Mouse (Mus musculus) right cerebral cortex, postnatal 10 days (tissue): ENCODE measurements at regions not wholly inside any gene's neighbourhood (a gene's known extent, or its start where the extent isn't known, plus 50 kb on each side); places are given as distances from the start of the nearest gene placed in this dataset.

Experiments
- DNase-seq, 2 experiments: peaks; one replicate each; pipeline ENCODE4 v3.0.0; 2021; ENCODE audit warnings: low spot score in 2 of 2

- DNase-seq, result no peak
These were observed 221.7 kb upstream of the Pde3a start for GRCm38 (mm10) chr6:141027353-141027752.

- no peak for DNase-seq
These were observed 221.3 kb upstream of the Pde3a start for GRCm38 (mm10) chr6:141027787-141028186.

DNA sequence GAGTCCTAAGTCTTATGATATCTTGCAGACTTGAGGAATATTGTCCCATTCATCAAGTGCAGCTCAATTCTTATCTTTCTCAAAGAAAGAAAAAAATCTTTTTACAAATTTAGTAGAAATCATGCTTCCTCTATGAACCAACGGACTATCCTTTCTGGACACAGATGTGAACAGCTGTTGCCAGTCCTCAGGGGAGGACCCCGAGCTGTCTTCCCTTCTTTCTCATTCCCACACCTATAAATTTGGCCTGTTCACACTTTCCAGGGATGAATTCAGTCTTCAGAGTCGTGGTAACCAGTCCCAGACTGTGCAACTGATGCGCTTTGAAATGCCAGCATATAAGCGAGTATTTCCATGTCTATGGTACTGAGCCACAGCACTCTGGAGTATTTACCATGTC, 214.2 kb upstream of the Pde3a start:
- no peak for DNase-seq

DNA sequence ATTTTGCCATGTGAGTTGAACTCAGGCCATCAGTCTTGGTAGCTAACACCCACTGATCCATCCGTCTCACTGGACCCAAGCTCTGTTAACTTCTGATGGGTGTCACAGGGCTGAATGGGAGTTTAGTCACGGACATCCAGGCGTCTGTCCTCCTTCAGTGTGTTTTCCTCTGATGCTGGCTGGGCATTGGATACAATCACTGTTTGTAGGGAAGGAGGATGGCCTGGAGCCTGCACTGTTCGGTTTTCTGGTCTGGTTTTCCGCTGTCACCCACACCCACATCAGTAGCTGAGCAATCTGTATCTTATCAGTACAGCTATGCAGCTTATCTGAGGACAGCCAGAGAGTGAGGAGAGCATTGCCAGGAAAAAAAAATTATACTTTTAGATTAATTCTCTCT, 207.7 kb upstream of the Pde3a start:
- DNase-seq, result no peak

DNA sequence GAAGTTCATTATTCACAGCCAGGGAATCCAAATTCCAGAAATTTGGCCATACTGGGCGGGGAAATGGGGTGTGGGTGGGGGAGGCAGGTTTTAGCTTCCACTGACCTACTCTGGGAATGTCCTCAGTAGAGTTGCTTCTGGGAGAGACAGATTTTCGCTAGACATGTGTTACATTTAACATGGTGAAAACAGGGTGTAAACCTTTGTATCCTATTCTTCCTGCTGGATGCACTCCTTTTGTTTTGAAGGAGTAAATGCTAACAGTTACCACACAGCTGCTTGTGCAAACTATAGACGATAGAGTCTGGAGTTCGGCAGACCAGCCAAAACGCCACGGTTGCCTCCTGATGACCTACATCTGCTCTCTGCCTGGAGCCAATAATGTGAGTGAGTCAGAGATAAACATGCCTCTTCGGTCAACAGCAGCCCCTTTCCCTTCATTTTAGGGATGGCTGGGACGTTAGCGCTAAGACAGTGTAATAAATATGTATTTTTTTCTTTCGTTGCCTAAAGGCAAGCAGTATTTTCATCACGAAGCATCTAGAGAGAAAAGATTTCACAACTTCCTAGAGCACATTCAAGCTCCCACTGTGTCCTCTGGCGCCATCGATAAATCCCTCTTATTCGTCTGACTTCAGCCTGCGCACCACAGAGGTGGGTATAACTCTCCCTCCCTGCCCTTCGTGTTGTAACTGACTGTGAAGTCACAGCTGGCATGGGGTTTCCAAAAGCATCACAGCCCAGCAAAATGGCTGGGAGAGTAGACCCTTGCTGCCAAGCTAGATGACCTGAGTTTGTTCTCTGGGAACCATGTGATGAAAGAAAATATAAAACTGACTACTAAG, 207.1 kb upstream of the Pde3a start:
- DNase-seq, result no peak

- no peak for DNase-seq
These were observed 200.8 kb upstream of the Pde3a start for GRCm38 (mm10) chr6:141048271-141048670.

GRCm38 (mm10) chr6:141050038-141050684, 198.9 kb upstream of the Pde3a start:
- DNase-seq, result no peak

- DNase-seq, result no peak
These were observed 195.0 kb upstream of the Pde3a start for GRCm38 (mm10) chr6:141054026-141054425.

DNA sequence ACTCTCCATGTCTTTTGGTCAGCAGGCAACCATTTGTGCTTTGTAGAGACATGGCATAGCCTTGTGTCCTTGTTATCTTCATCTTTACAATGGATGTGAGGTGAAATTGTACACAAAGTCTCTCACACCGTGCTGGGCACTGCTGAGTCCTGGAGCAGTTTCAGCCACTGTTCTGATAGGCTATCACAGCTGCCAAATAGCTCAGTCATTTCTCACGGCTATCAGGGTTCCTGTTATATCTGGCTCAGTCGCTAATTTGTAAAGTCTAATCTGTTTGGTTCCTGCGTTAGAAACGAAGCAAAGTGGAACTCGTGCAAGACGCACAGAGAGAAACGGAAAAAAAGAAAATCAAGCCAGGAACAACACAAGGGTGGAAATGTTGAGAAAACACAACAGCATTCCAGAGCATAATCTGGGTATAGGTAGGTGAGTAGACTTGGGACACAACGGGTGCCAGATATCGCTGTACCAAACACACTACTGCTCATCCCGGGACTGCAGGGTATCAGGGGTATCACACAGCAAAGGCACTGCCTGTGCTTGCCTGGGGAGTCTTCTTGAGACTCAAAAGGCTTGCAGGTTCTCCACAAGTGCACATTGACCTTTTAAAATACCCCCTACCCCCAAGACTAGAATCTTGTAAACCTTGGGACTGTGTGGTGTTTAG, 189.7 kb upstream of the Pde3a start:
- DNase-seq, result no peak

DNA sequence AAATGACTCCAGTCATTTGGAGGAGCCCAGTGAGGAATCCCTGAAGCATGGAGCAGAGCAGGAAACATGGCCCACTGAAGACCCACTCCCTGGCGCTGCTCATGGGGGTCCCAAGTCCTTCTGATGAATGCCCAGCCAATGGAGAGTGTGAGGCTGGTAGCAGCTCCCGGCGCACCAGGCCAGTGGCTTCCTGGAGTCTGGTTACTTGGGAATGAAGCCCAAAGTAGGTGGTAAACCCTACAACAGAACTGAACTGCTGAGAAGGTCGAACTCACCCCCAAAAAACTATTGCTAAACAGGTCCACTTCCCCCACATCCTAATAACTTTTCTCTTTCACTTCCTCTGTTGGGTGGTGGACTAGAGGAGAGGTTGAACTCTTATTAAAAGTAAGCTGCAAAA, 183.3 kb upstream of the Pde3a start:
- no peak for DNase-seq

GRCm38 (mm10) chr6:141068861-141069467, 180.1 kb upstream of the Pde3a start:
- no peak for DNase-seq

GRCm38 (mm10) chr6:141069896-141070295, 179.2 kb upstream of the Pde3a start:
- no peak for DNase-seq

GRCm38 (mm10) chr6:141071507-141071906, 177.6 kb upstream of the Pde3a start:
- DNase-seq, result no peak

DNA sequence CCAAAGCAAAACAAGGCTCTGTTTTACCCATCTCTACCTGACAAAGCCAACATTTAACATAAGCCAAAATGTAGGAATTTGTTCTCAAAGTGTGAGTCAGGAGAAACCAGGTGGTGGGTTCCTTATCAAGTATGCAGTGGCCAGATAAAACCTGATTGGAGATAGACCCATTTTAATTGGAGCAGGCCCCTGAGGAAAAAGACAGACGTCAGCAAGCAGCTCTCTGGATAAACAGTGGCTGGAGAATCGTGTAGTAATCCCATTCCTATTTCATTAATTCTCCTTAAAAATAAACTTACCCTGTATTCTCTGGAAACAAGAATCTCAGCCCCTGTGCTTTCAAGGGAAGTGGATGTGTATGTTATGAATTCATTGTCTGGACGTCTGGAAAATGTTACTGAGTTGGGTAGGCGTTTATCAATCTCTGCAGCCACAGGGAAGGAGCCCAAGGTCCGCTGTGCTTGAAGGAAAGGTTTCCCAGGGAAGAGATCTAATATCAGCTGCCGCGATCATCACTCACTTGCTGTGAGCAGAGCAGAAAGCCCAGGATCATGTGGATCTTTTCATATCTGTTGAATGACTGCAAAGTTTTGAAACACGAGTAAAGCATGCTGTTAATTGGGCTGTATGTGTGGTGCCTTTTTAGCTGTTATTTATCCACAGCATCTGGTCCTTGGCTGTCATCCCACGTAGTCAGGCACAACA, 157.8 kb upstream of the Pde3a start:
- DNase-seq, result no peak

DNA sequence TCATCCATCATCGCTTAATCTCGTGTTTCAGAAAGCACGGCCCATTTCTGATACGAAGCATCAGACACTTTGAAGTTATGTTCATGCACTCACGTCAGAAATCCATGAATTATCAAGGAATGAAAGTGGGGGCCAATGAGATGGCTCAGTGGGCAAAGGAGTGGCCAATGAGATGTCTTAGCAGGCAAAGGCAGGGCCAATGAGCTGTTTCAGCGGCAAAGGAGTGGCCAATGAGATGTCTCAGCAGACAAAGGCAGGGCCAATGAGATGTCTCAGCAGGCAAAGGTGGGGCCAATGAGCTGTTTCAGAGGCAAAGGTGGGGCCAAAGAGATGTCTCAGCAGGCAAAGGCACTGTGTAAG, 157.3 kb upstream of the Pde3a start:
- DNase-seq, result peak in 1 of 2 experiments; percentile 22

DNA sequence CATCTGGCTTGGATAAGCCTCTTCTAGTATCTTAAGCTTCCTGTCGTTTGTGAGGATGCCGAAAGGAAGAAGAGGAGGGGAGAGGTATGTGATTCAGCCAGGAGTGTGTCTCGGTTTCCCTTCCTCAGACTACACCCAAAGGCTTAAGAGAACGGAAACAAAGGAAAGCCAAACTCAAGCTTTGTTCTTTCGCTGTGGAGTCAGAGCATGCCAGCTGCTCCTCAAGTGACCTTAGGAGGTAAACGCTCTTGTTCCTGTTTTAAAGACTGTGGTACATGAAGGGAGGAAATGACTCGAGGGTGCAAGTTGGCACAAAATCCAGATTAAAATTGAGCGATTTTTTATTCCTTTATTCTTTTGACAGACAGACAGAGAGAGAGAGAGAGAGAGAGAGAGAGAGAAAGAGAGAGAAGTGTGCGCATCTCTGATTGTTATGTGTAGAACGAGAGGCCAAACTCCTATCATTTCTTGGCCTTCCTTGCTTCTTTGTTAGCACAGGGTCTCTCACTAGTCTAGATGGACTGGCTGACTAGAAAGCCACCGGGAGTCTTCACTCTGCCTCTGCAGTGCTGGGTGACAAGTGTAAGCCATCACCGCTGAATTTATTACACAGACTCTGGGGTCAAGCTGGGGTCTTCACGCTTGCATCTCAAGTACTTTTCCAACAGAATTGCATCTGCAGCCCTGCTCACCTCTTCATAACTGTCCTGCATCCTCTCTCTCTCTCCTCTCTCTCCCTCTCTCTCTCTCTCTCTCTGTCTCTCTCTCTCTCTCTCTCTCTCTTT, 151.5 kb upstream of the Pde3a start:
- DNase-seq, result no peak

- DNase-seq, result no peak
These were observed 130.8 kb upstream of the Pde3a start for GRCm38 (mm10) chr6:141118287-141118686.

GRCm38 (mm10) chr6:141126614-141127396, 122.3 kb upstream of the Pde3a start:
- DNase-seq, result no peak

DNA sequence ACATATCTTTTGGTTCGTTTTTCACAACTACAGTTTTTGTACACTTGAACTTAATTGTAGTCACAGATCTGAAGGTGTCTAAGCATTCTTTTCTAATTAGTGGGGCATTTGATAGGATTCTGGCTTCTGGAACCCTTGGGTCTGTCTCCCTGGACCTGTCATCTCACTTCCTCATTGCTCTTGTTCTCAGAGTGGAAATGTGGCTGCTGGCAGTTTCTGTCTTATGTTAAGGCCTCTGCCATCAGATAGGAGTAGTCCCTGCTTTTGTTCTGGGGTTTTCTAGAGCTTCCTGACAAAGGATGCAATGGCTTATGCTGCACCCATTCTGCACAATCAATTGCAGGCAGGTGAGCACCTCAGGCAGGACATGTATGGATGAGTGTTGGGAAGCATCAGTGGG, 119.5 kb upstream of the Pde3a start:
- no peak for DNase-seq

GRCm38 (mm10) chr6:141134176-141134575, 114.9 kb upstream of the Pde3a start:
- no peak for DNase-seq
